Mouse (Mus musculus) testis, adult 2 months (tissue): ENCODE data around the gene Pdpk1.

ENCODE experiments used
- CTCF ChIP-seq: fragments of 200-500 bp; IDR thresholded peaks from 2 replicates; pipeline ENCODE4 v1.5.1; 2012; ENCODE audit warnings: low read depth, mild to moderate bottlenecking, inconsistent platforms, low read length, moderate library complexity; ENCODE audit not compliant: control insufficient read depth, insufficient read depth, insufficient replicate concordance
- POLR2A ChIP-seq: fragments of 200-500 bp; IDR thresholded peaks from 2 replicates; pipeline ENCODE4 v1.6.1; 2012; ENCODE audit warnings: low read depth, mild to moderate bottlenecking, inconsistent platforms, low read length, moderate library complexity; ENCODE audit not compliant: control insufficient read depth

- TF ChIP-seq POLR2A (no peak), CTCF (no peak)
Measured at GRCm38 (mm10) chr17:24137226-24137880, 13.4 kb downstream of the Pdpk1 start.
